Mouse (Mus musculus) stomach, postnatal 0 days (tissue): ENCODE results near the gene Col6a5. TPM values are rescaled to one million over a fixed set of nuclear protein-coding genes. Genes with fewer than 3 reads are reported as not detected.

Source experiments
- ATAC-seq: fragments of 200-750 bp; cut with Nextera tagmentation; 2 replicates; pipeline ENCODE4 v1.8.0; 2017; ENCODE audit not compliant: low FRiP score, low TSS enrichment
- DNase-seq: peaks from one replicate; pipeline ENCODE4 v3.0.0-alpha.2; 2016; ENCODE audit warnings: low spot score
- H3K27ac ChIP-seq: fragments of 300-500 bp; sonication (generic); replicated peaks from 2 replicates; pipeline ENCODE4 v1.5.1; 2014; ENCODE audit warnings: mild to moderate bottlenecking, control low read depth
- H3K27me3 ChIP-seq: fragments of 300-500 bp; sonication (generic); 2 replicates; pipeline ENCODE4 v1.6.1; 2014; ENCODE audit warnings: low read length; ENCODE audit not compliant: control insufficient read depth, insufficient read depth
- H3K36me3 ChIP-seq: fragments of 300-500 bp; sonication (generic); 2 replicates; pipeline ENCODE4 v1.6.1; 2014; ENCODE audit warnings: low read length, mixed read lengths; ENCODE audit not compliant: control insufficient read depth, insufficient read depth
- H3K4me1 ChIP-seq: fragments of 300-500 bp; sonication (generic); replicated peaks from 2 replicates; pipeline ENCODE4 v1.6.1; 2014; ENCODE audit warnings: antibody characterized with exemption; ENCODE audit not compliant: control insufficient read depth, insufficient read depth
- H3K4me2 ChIP-seq: fragments of 300-500 bp; sonication (generic); replicated peaks from 2 replicates; pipeline ENCODE4 v1.6.1; 2014; ENCODE audit warnings: low read depth, mild to moderate bottlenecking, control low read depth, moderate library complexity
- H3K4me3 ChIP-seq: fragments of 300-500 bp; sonication (generic); 2 replicates; pipeline ENCODE4 v1.5.1; 2014; ENCODE audit warnings: low read depth, low read length, control low read depth
- H3K9ac ChIP-seq: fragments of 300-500 bp; sonication (generic); 2 replicates; pipeline ENCODE4 v1.6.1; 2014; ENCODE audit warnings: mild to moderate bottlenecking, low read length, control low read depth, mixed read lengths
- H3K9me3 ChIP-seq: fragments of 300-500 bp; sonication (generic); 2 replicates; pipeline ENCODE4 v1.6.1; 2016; ENCODE audit warnings: low read length; ENCODE audit not compliant: control insufficient read depth
- CTCF ChIP-seq: IDR thresholded peaks from 2 replicates; pipeline ENCODE4 v1.5.1; 2016; ENCODE audit warnings: antibody characterized with exemption, low read depth, mild to moderate bottlenecking, moderate library complexity
- EP300 ChIP-seq: optimal IDR thresholded peaks from 2 replicates; pipeline ENCODE3; 2016; ENCODE audit warnings: antibody characterized with exemption
- WGBS: fragments of 180-500 bp; shearing (Covaris S2); extraction: QIAGEN DNeasy Blood & Tissue Kit; methylation state at CpG from one replicate; pipeline ENCODE4 v1.1.7; 2014; 5-methylcytosine and 5-hydroxymethylcytosine counted together
- polyA plus RNA-seq: library from polyadenylated mRNA; unstranded; fragments of >200 nt; fragmentation: Nextera tagmentation; extraction: Ambion mirVana; gene quantifications from 2 replicates; pipeline ENCODE4 v1.2.1, GENCODE M21; 2015

Col6a5 gene
- polyA plus RNA-seq, result 2.9 and 3.4 TPM in 2 replicates

- H3K27ac ChIP-seq, result no peak within 1 kb of the TSS
- no peak for TF ChIP-seq CTCF
- TF ChIP-seq EP300, result no peak
- no peaks in the 10 kb centered on the region for H3K36me3 ChIP-seq
- WGBS, result 8% methylated on average over 13 of the region's 13 CpGs
- no peak within 1 kb of the TSS for H3K9ac ChIP-seq
- H3K27me3 ChIP-seq, result no peaks in the 10 kb centered on the region
- H3K4me1 ChIP-seq, result peaks cover 2% of the 10 kb centered on the region; the same call in 1 of the 2 replicates
- peak; percentile 63; the same call in 1 of the 2 replicates for ATAC-seq
- H3K9me3 ChIP-seq, result no peaks in the 10 kb centered on the region
- peak; percentile 26 for DNase-seq
- H3K4me3 ChIP-seq, result peak within 1 kb of the TSS; percentile 6
- H3K4me2 ChIP-seq, result peak within 1 kb of the TSS; percentile 32
These were observed at the start of gene Col6a5 for GRCm38 (mm10) chr9:105960533-105960932. Gene Col6a5 (minus strand): TSS chr9:105960643.

- no peak overlapping the region for H3K9ac ChIP-seq
- no peaks in the 10 kb centered on the region for H3K4me1 ChIP-seq
- DNase-seq (no peak), ATAC-seq (no peak)
- WGBS, result 53% methylated on average over 11 of the region's 11 CpGs
- H3K27me3 ChIP-seq, result no peaks in the 10 kb centered on the region
- no peak overlapping the region for H3K4me3 ChIP-seq
- no peaks in the 10 kb centered on the region for H3K9me3 ChIP-seq
- TF ChIP-seq CTCF (no peak), EP300 (no peak)
- no peaks in the 10 kb centered on the region for H3K36me3 ChIP-seq
- H3K27ac ChIP-seq, result no peak overlapping the region
- H3K4me2 ChIP-seq, result no peak overlapping the region
These were observed 37.5 kb upstream of the Col6a5 start for GRCm38 (mm10) chr9:105997955-105998354.

- no peaks in the 10 kb centered on the region for H3K27me3 ChIP-seq
- H3K9me3 ChIP-seq, result no peaks in the 10 kb centered on the region
- no peak overlapping the region for H3K9ac ChIP-seq
- H3K36me3 ChIP-seq, result no peaks in the 10 kb centered on the region
- no peak for DNase-seq
- no peak overlapping the region for H3K4me3 ChIP-seq
- no peak for ATAC-seq
- WGBS, result 74% methylated on average over 6 of the region's 6 CpGs
- H3K27ac ChIP-seq, result no peak overlapping the region
- no peaks in the 10 kb centered on the region for H3K4me1 ChIP-seq
- no peak overlapping the region for H3K4me2 ChIP-seq
- TF ChIP-seq EP300 (no peak), CTCF (no peak)
These were observed 32.0 kb upstream of the Col6a5 start for GRCm38 (mm10) chr9:105992425-105992824.

- H3K4me2 ChIP-seq, result no peak overlapping the region
These were observed 29.7 kb upstream of the Col6a5 start for GRCm38 (mm10) chr9:105990099-105990498.

GRCm38 (mm10) chr9:105989468-105989867, 29.0 kb upstream of the Col6a5 start:
- no peak for DNase-seq
- H3K36me3 ChIP-seq, result no peaks in the 10 kb centered on the region
- no peak overlapping the region for H3K9ac ChIP-seq
- ATAC-seq, result no peak
- H3K4me2 ChIP-seq, result no peak overlapping the region
- TF ChIP-seq EP300 (no peak), CTCF (no peak)
- H3K4me3 ChIP-seq, result no peak overlapping the region
- H3K27me3 ChIP-seq, result no peaks in the 10 kb centered on the region
- H3K27ac ChIP-seq, result no peak overlapping the region
- 82% methylated on average over 6 of the region's 6 CpGs for WGBS
- no peaks in the 10 kb centered on the region for H3K4me1 ChIP-seq
- H3K9me3 ChIP-seq, result no peaks in the 10 kb centered on the region

More at GRCm38 (mm10) chr9:105990099-105990498, 29.7 kb upstream of the Col6a5 start:
- Histone ChIP-seq H3K27me3 (no peaks in the 10 kb centered on the region), H3K9ac (no peak overlapping the region), H3K4me3 (no peak overlapping the region), H3K36me3 (no peaks in the 10 kb centered on the region), H3K27ac (no peak overlapping the region), H3K9me3 (no peaks in the 10 kb centered on the region), H3K4me1 (no peaks in the 10 kb centered on the region)
- DNase-seq (no peak), ATAC-seq (no peak)
- TF ChIP-seq CTCF, result no peak
- WGBS, result 63% methylated on average over 6 of the region's 6 CpGs

- Histone ChIP-seq H3K9me3 (no peaks in the 10 kb centered on the region), H3K36me3 (no peaks in the 10 kb centered on the region), H3K4me2 (no peak overlapping the region), H3K27me3 (no peaks in the 10 kb centered on the region), H3K27ac (no peak overlapping the region), H3K4me3 (no peak overlapping the region), H3K9ac (no peak overlapping the region), H3K4me1 (no peaks in the 10 kb centered on the region)
- DNase-seq (no peak), ATAC-seq (no peak)
- 65% methylated on average over 8 of the region's 8 CpGs for WGBS
- TF ChIP-seq CTCF, result peak; percentile 77
- no peak for TF ChIP-seq EP300
These were observed 27.7 kb upstream of the Col6a5 start for GRCm38 (mm10) chr9:105988096-105988495.
